ENCODE assay signal across 27 mouse cellular contexts in the genomic region with DNA sequence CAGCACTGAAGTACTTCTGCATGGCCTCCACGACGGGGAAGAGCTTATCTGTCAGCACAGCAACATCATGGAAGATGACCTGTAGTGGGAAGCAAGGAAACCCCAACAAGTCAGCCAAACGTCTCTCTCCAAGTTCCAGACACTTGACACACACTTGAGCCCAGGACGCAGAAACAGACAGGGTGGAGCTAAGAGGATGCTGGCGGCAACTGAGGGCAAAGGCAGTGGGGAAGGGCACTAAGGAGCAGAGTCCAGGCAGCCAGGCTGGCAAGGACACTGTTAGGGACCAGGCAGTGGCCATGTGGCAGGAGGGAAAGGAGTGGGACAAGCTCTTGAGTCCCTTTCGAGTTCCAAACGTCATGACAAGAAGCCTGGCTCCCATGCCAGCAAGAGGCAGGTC.
"Had no signal": no experiment of that assay in that cellular context is flagged by ENCODE, and none has a peak within 500 bp of the region (broad histone marks: within the 10 kb centered on the region; RNA-seq: fewer than 3 reads in every experiment).

No protein-coding gene starts in this region.

- DNase-seq: cerebellum, adult 18-20 months; cerebellum, adult 2 months; cerebellum, adult 8-10 months; cerebellum, adult 9-10 months; cerebellum, adult 9-11 months; cerebellum, postnatal 10 days; cerebellum, postnatal 14 days; cerebellum, postnatal 25 days; cerebellum, postnatal 36 days; embryo, embryonic 11 days; forebrain, postnatal 0 days; gastrocnemius, adult 2 months; gastrocnemius, postnatal 10 days; gastrocnemius, postnatal 14 days; gastrocnemius, postnatal 25 days; gastrocnemius, postnatal 36 days had no signal

- H3K4me1 ChIP-seq: forebrain, embryonic 12.5 days had no signal

- H3K27ac ChIP-seq: embryonic facial prominence, embryonic 10.5 days; embryonic facial prominence, embryonic 12.5 days; embryonic facial prominence, embryonic 13.5 days; embryonic facial prominence, embryonic 15.5 days; forebrain, embryonic 10.5 days; forebrain, embryonic 12.5 days; forebrain, embryonic 13.5 days; forebrain, embryonic 15.5 days; gastrocnemius, adult 2 months had no signal

- H3K27me3 ChIP-seq: embryonic facial prominence, embryonic 12.5 days; embryonic facial prominence, embryonic 13.5 days; embryonic facial prominence, embryonic 15.5 days; forebrain, embryonic 12.5 days; forebrain, embryonic 13.5 days; forebrain, embryonic 15.5 days had no signal

- H3K4me2 ChIP-seq: embryonic facial prominence, embryonic 12.5 days; embryonic facial prominence, embryonic 13.5 days; embryonic facial prominence, embryonic 15.5 days; forebrain, embryonic 12.5 days; forebrain, embryonic 13.5 days; forebrain, embryonic 15.5 days had no signal

- H3K9me3 ChIP-seq: embryonic facial prominence, embryonic 10.5 days; embryonic facial prominence, embryonic 12.5 days; embryonic facial prominence, embryonic 13.5 days; embryonic facial prominence, embryonic 15.5 days; forebrain, embryonic 10.5 days; forebrain, embryonic 12.5 days; forebrain, embryonic 13.5 days; forebrain, embryonic 15.5 days had no signal

- H3K9ac ChIP-seq: embryonic facial prominence, embryonic 12.5 days; embryonic facial prominence, embryonic 13.5 days; embryonic facial prominence, embryonic 15.5 days; forebrain, embryonic 12.5 days; forebrain, embryonic 13.5 days; forebrain, embryonic 15.5 days; forebrain, postnatal 0 days had no signal

- H3K4me3 ChIP-seq: embryonic facial prominence, embryonic 10.5 days; embryonic facial prominence, embryonic 12.5 days; embryonic facial prominence, embryonic 13.5 days; embryonic facial prominence, embryonic 15.5 days; erythroblast, embryonic 14.5 days; forebrain, embryonic 10.5 days; forebrain, embryonic 12.5 days; forebrain, embryonic 13.5 days; forebrain, embryonic 15.5 days; gastrocnemius, adult 2 months had no signal

- H3K36me3 ChIP-seq: embryonic facial prominence, embryonic 10.5 days; embryonic facial prominence, embryonic 12.5 days; embryonic facial prominence, embryonic 13.5 days; embryonic facial prominence, embryonic 15.5 days; forebrain, embryonic 10.5 days; forebrain, embryonic 12.5 days; forebrain, embryonic 15.5 days had no signal

- ATAC-seq: forebrain, embryonic 13.5 days; forebrain, embryonic 14.5 days; forebrain, embryonic 15.5 days; forebrain, embryonic 16.5 days; forebrain, postnatal 0 days had no signal
